Mouse (Mus musculus): ENCODE data around the gene Oaz3. TPM values are rescaled to one million over a fixed set of nuclear protein-coding genes. Genes with fewer than 3 reads are reported as not detected.

The Oaz3 gene
- polyA plus RNA-seq, 1 experiment, result not detected

- TF ChIP-seq GATA1 (IDR thresholded peaks at IDR 0.05; ENCODE audit: low read length), result no peak
These were observed 25.2 kb upstream of the Oaz3 start for GRCm38 (mm10) chr3:94468931-94469330.

GRCm38 (mm10) chr3:94465632-94466430 lies 22.1 kb upstream of the Oaz3 start:
- no peak for TF ChIP-seq GATA1 (IDR thresholded peaks at IDR 0.05; ENCODE audit: low read length)

- TF ChIP-seq GATA1 (IDR thresholded peaks at IDR 0.05; ENCODE audit: low read length), result no peak
These were observed 20.3 kb upstream of the Oaz3 start for GRCm38 (mm10) chr3:94463926-94464578.

- no peak for TF ChIP-seq GATA1 (IDR thresholded peaks at IDR 0.05; ENCODE audit: low read length)
These were observed 16.1 kb upstream of the Oaz3 start for GRCm38 (mm10) chr3:94459834-94460233.

- TF ChIP-seq GATA1 (IDR thresholded peaks at IDR 0.05; ENCODE audit: low read length), result no peak
These were observed 13.3 kb upstream of the Oaz3 start for GRCm38 (mm10) chr3:94457055-94457454.

- TF ChIP-seq GATA1 (IDR thresholded peaks at IDR 0.05; ENCODE audit: low read length), result no peak
These were observed 12.8 kb upstream of the Oaz3 start for GRCm38 (mm10) chr3:94456529-94457000.

GRCm38 (mm10) chr3:94449377-94449776 lies 5.7 kb upstream of the Oaz3 start:
- TF ChIP-seq GATA1 (IDR thresholded peaks at IDR 0.05; ENCODE audit: low read length), result no peak

GRCm38 (mm10) chr3:94442951-94443596 lies 641 bp downstream of the Oaz3 start, which contains the start of gene Mrpl9:
Gene Mrpl9, plus strand, starts transcription at chr3:94443318.
- TF ChIP-seq GATA1 (IDR thresholded peaks at IDR 0.05; ENCODE audit: low read length), result no peak

GRCm38 (mm10) chr3:94441182-94441581 lies 2.5 kb downstream of the Oaz3 start:
- TF ChIP-seq GATA1 (IDR thresholded peaks at IDR 0.05; ENCODE audit: low read length), result no peak

- TF ChIP-seq GATA1 (IDR thresholded peaks at IDR 0.05; ENCODE audit: low read length), result no peak
These were observed 7.3 kb downstream of the Oaz3 start for GRCm38 (mm10) chr3:94436420-94436819.

- no peak for TF ChIP-seq GATA1 (IDR thresholded peaks at IDR 0.05; ENCODE audit: low read length)
These were observed 9.4 kb downstream of the Oaz3 start for GRCm38 (mm10) chr3:94434305-94434704.

GRCm38 (mm10) chr3:94430980-94431379 lies 12.7 kb downstream of the Oaz3 start:
- peak; percentile 12 for TF ChIP-seq GATA1 (IDR thresholded peaks at IDR 0.05; ENCODE audit: low read length)

- TF ChIP-seq GATA1 (IDR thresholded peaks at IDR 0.05; ENCODE audit: low read length), result no peak
These were observed 30.6 kb downstream of the Oaz3 start, which contains the start of gene Tdrkh for GRCm38 (mm10) chr3:94413031-94413679. Gene Tdrkh, plus strand, starts transcription at chr3:94413273.

- TF ChIP-seq GATA1 (IDR thresholded peaks at IDR 0.05; ENCODE audit: low read length), result no peak
These were observed 31.2 kb downstream of the Oaz3 start for GRCm38 (mm10) chr3:94412530-94412929.

GRCm38 (mm10) chr3:94405561-94405960 lies 38.2 kb downstream of the Oaz3 start:
- no peak for TF ChIP-seq GATA1 (IDR thresholded peaks at IDR 0.05; ENCODE audit: low read length)

Data from G1E-ER4 (cell line).